Mouse (Mus musculus) forebrain, postnatal 0 days (tissue): ENCODE measurements around the gene Slf2. TPM values are rescaled to one million over a fixed set of nuclear protein-coding genes. Genes with fewer than 3 reads are reported as not detected.

Experiments
- ATAC-seq: fragments of 200-750 bp; cut with Nextera tagmentation; 2 replicates; pipeline ENCODE4 v1.8.0; 2017; ENCODE audit warnings: mild to moderate bottlenecking, moderate library complexity
- DNase-seq: peaks from one replicate; pipeline ENCODE4 v3.0.0-alpha.2; 2015
- H3K27ac ChIP-seq: fragments of 300-500 bp; sonication (generic); 2 replicates; pipeline ENCODE4 v1.5.1; 2014; ENCODE audit warnings: low read depth, mild to moderate bottlenecking, antibody characterized with exemption, low read length, moderate library complexity, mixed read lengths
- H3K27me3 ChIP-seq: fragments of 300-500 bp; sonication (generic); 2 replicates; pipeline ENCODE4 v1.6.1; 2014; ENCODE audit warnings: mild to moderate bottlenecking, low read length, mixed read lengths; ENCODE audit not compliant: insufficient read depth
- H3K36me3 ChIP-seq: fragments of 300-500 bp; sonication (generic); 2 replicates; pipeline ENCODE4 v1.6.1; 2014; ENCODE audit warnings: mild to moderate bottlenecking, moderate library complexity; ENCODE audit not compliant: insufficient read depth
- H3K4me1 ChIP-seq: fragments of 300-500 bp; sonication (generic); 2 replicates; pipeline ENCODE4 v1.6.1; 2014; ENCODE audit warnings: antibody characterized with exemption; ENCODE audit not compliant: insufficient read depth
- H3K4me2 ChIP-seq: fragments of 300-500 bp; sonication (generic); 2 replicates; pipeline ENCODE4 v1.6.1; 2014; ENCODE audit warnings: low read depth, mild to moderate bottlenecking, moderate library complexity
- H3K4me3 ChIP-seq: fragments of 300-500 bp; sonication (generic); 2 replicates; pipeline ENCODE4 v1.5.1; 2014; ENCODE audit warnings: low read depth, low read length, mixed read lengths
- H3K9ac ChIP-seq: fragments of 300-500 bp; sonication (generic); 2 replicates; pipeline ENCODE4 v1.6.1; 2014; ENCODE audit warnings: mild to moderate bottlenecking
- H3K9me3 ChIP-seq: fragments of 300-500 bp; sonication (generic); 2 replicates; pipeline ENCODE4 v1.6.1; 2016; ENCODE audit warnings: low read length
- CTCF ChIP-seq: sonication (generic); IDR thresholded peaks from 2 replicates; pipeline ENCODE4 v1.5.1; 2016; ENCODE audit warnings: antibody characterized with exemption, control low read depth, low read depth
- WGBS: fragments of 180-500 bp; shearing (Covaris S2); extraction: QIAGEN DNeasy Blood & Tissue Kit; methylation state at CpG from one replicate; pipeline ENCODE4 v1.1.7; 2014; 5-methylcytosine and 5-hydroxymethylcytosine counted together
- polyA plus RNA-seq: library from polyadenylated mRNA; unstranded; fragments of >200 nt; fragmentation: Nextera tagmentation; extraction: Ambion mirVana; gene quantifications from 2 replicates; pipeline ENCODE4 v1.2.1, GENCODE M21; 2015
- total RNA-seq: library from RNA; depleted of rRNA; stranded (reverse); fragments of >200 nt; gene quantifications from 2 replicates; pipeline ENCODE4 v1.2.3, GENCODE M21; 2014

The Slf2 gene
- total and polyA plus RNA-seq, 2 experiments from 2014 or later = 16.1 to 50.0 TPM

- WGBS = 66% methylated on average over 5 of the region's 5 CpGs
- no peaks in the 10 kb centered on the region for H3K9me3 ChIP-seq
- no peak overlapping the region for H3K4me2 ChIP-seq
- DNase-seq (no peak), ATAC-seq (no peak)
- no peak overlapping the region for H3K4me3 ChIP-seq
- TF ChIP-seq CTCF = no peak
- no peaks in the 10 kb centered on the region for H3K4me1 ChIP-seq
- no peaks in the 10 kb centered on the region for H3K27me3 ChIP-seq
- H3K36me3 ChIP-seq = no peaks in the 10 kb centered on the region
- H3K27ac ChIP-seq = no peak overlapping the region
- H3K9ac ChIP-seq = no peak overlapping the region
Observed at GRCm38 (mm10) chr19:44924699-44925098, 6.3 kb upstream of the Slf2 start.

DNA sequence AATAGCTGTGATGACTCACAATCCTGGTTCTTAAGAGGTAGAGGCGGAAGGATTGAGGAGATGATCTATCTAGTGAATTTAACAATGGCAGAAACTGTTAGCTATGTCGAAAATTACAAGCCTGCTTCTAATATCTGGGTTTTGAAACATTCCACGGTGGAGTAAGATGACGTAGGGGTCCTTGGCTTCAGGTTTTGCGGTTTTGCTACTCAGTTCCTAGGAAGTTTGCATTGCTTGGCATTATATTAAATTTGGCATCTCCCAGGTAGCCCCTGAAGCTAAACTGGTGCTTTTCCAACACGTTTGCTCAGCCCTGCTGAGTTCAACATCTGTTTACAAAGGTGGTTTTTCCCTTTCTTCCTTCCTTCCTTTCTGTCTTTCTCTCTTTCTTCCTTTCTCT, 4.2 kb upstream of the Slf2 start:
- Histone ChIP-seq H3K9me3 (no peaks in the 10 kb centered on the region), H3K4me3 (no peak overlapping the region), H3K27ac (no peak overlapping the region), H3K4me1 (peaks cover 3% of the 10 kb centered on the region; the same call in 1 of the 2 replicates), H3K36me3 (no peaks in the 10 kb centered on the region), H3K9ac (no peak overlapping the region), H3K27me3 (no peaks in the 10 kb centered on the region), H3K4me2 (no peak overlapping the region)
- ATAC-seq (no peak), DNase-seq (no peak)
- 77% methylated on average over 6 of the region's 6 CpGs for WGBS
- no peak for TF ChIP-seq CTCF

- 56% methylated on average over 1 of the region's 1 CpGs for WGBS
Observed at GRCm38 (mm10) chr19:44927250-44927649, 3.7 kb upstream of the Slf2 start.

DNA sequence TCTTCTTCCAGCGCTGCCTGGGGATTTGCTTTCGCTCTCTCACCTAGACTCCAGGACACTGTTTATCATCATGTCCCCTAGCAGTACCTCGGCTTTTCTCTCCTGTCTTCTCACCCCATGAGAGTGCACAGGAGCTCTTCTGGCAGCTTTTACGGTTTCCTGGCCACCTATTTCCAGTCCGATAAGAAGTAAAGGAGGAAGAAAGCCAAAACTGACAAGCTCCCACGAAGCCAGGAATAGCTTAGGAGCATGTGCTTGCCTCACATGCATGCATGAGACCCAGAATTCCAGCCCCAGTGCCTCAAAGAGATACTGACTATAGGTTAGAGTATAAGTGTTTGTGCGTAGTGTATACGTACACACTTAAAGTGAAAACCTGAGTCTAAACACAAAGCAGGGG, 2.8 kb upstream of the Slf2 start:
- no peak for TF ChIP-seq CTCF
- H3K27ac ChIP-seq = no peak overlapping the region
- no peaks in the 10 kb centered on the region for H3K9me3 ChIP-seq
- no peak overlapping the region for H3K4me3 ChIP-seq
- H3K9ac ChIP-seq = no peak overlapping the region
- ATAC-seq = no peak
- H3K36me3 ChIP-seq = no peaks in the 10 kb centered on the region
- H3K27me3 ChIP-seq = no peaks in the 10 kb centered on the region
- 55% methylated on average over 8 of the region's 8 CpGs for WGBS
- no peak overlapping the region for H3K4me2 ChIP-seq
- peaks cover 12% of the 10 kb centered on the region for H3K4me1 ChIP-seq
- no peak for DNase-seq

More at GRCm38 (mm10) chr19:44927250-44927649, 3.7 kb upstream of the Slf2 start:
- DNase-seq = no peak
- Histone ChIP-seq H3K36me3 (no peaks in the 10 kb centered on the region), H3K9me3 (no peaks in the 10 kb centered on the region), H3K4me1 (peaks cover 6% of the 10 kb centered on the region), H3K9ac (no peak overlapping the region), H3K4me3 (no peak overlapping the region), H3K27me3 (no peaks in the 10 kb centered on the region), H3K4me2 (no peak overlapping the region), H3K27ac (no peak overlapping the region)
- no peak for TF ChIP-seq CTCF
- no peak for ATAC-seq

DNA sequence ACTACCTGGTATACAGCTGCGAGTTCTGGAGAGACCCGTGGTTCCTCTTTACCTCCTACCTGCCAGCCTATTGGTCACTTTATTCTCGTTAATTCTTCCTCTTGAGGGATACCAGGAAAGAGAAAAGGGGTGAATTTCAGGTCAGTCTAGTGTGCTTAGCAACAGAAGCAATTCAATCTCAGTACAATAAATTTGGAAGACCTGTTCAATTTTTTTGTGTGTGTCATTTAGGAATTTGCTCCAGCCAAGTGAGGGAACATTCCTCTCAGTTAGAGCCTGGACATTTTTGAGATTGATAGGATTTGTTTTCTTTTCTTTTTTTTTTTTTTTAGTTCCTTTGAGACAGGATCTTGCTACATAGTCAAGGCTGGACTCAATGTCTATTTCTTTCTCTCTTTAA, 1.7 kb upstream of the Slf2 start:
- H3K36me3 ChIP-seq = no peaks in the 10 kb centered on the region
- H3K27me3 ChIP-seq = no peaks in the 10 kb centered on the region
- DNase-seq (no peak), ATAC-seq (no peak)
- peaks cover 15% of the 10 kb centered on the region for H3K4me1 ChIP-seq
- H3K9ac ChIP-seq = no peak overlapping the region
- H3K9me3 ChIP-seq = no peaks in the 10 kb centered on the region
- H3K4me2 ChIP-seq = no peak overlapping the region
- no peak overlapping the region for H3K4me3 ChIP-seq
- TF ChIP-seq CTCF = no peak
- no peak overlapping the region for H3K27ac ChIP-seq
- WGBS = 20% methylated on average over 3 of the region's 3 CpGs

- H3K4me3 ChIP-seq = no peak overlapping the region
- no peak overlapping the region for H3K9ac ChIP-seq
- H3K27ac ChIP-seq = no peak overlapping the region
- no peaks in the 10 kb centered on the region for H3K36me3 ChIP-seq
- no peaks in the 10 kb centered on the region for H3K9me3 ChIP-seq
- no peak for DNase-seq
- H3K4me2 ChIP-seq = no peak overlapping the region
- no peak for ATAC-seq
- H3K4me1 ChIP-seq = peaks cover 15% of the 10 kb centered on the region
- WGBS = 43% methylated on average over 10 of the region's 10 CpGs
- TF ChIP-seq CTCF = no peak
- H3K27me3 ChIP-seq = no peaks in the 10 kb centered on the region
Observed at GRCm38 (mm10) chr19:44929663-44930062, 1.3 kb upstream of the Slf2 start.

DNA sequence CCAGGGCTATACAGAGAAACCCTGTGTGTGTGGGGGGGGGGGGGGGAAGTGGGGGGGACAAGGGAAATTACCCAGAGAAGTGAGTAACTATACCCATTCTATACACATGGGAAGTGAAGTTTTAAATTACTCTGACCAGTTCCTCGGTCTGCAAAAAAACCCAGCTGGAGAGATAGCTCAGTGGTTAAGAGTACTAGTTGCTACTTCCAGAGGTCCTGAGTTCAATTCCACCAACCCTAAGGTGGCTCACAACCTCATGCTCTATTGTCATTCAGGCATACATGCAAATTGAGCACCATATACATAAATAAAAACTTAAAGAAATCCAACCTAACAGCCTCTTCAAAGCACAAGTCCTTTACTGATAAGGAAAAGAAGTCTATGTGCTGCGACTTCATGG, 829 bp upstream of the Slf2 start:
- H3K27me3 ChIP-seq = no peaks in the 10 kb centered on the region
- DNase-seq (no peak), ATAC-seq (no peak)
- peaks cover 15% of the 10 kb centered on the region for H3K4me1 ChIP-seq
- H3K4me2 ChIP-seq = peak overlapping the region; percentile 60
- H3K27ac ChIP-seq = peak overlapping the region; percentile 84; the same call in 1 of the 2 replicates
- 38% methylated on average over 2 of the region's 2 CpGs for WGBS
- H3K4me3 ChIP-seq = peak overlapping the region; percentile 65
- TF ChIP-seq CTCF = no peak
- H3K36me3 ChIP-seq = peaks cover 3% of the 10 kb centered on the region
- H3K9me3 ChIP-seq = no peaks in the 10 kb centered on the region
- H3K9ac ChIP-seq = peak overlapping the region; percentile 71

DNA sequence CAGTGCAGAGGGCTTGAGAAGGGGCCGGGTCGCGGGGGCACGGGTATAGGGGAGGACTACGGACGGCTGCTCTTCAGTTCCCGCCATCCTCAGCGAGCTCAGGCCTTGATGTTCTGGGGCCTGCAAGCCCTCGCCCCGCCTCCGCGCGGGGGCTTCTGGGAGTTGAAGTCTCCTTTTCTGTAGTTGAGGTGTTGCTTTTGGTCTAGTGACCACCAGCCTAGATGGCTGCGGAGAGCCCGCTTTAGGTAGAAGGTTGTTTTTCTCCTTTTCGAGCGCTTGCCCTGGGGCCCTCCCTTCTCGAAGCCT, 456 bp downstream of the Slf2 start:
- peak; percentile 90 for ATAC-seq
- Histone ChIP-seq H3K9me3 (no peaks in the 10 kb centered on the region), H3K4me3 (peak overlapping the region; percentile 65), H3K4me2 (peak overlapping the region; percentile 60), H3K9ac (peak overlapping the region; percentile 71), H3K27me3 (no peaks in the 10 kb centered on the region), H3K36me3 (peaks cover 12% of the 10 kb centered on the region), H3K4me1 (peaks cover 15% of the 10 kb centered on the region), H3K27ac (peak overlapping the region; percentile 84)
- peak; percentile 89 for DNase-seq
- 2% methylated on average over 18 of the region's 18 CpGs for WGBS
- TF ChIP-seq CTCF = no peak
